Mouse (Mus musculus) midbrain, embryonic 13.5 days (tissue): ENCODE measurements around the gene Ube4b. TPM values are rescaled to one million over a fixed set of nuclear protein-coding genes. Genes with fewer than 3 reads are reported as not detected.

ENCODE experiments used
- ATAC-seq: fragments of 200-750 bp; cut with Nextera tagmentation; 2 replicates; pipeline ENCODE4 v1.8.0; 2017; ENCODE audit warnings: mild to moderate bottlenecking, moderate TSS enrichment, moderate library complexity
- H3K27ac ChIP-seq: fragments of 300-500 bp; sonication (generic); 2 replicates; pipeline ENCODE4 v1.5.1; 2015; ENCODE audit warnings: inconsistent platforms, mild to moderate bottlenecking, moderate library complexity
- H3K27me3 ChIP-seq: fragments of 300-500 bp; sonication (generic); 2 replicates; pipeline ENCODE4 v1.6.1; 2015; ENCODE audit warnings: mild to moderate bottlenecking, inconsistent platforms
- H3K36me3 ChIP-seq: fragments of 300-500 bp; sonication (generic); 2 replicates; pipeline ENCODE4 v1.6.1; 2015; ENCODE audit warnings: mild to moderate bottlenecking, inconsistent platforms
- H3K4me1 ChIP-seq: fragments of 300-500 bp; sonication (generic); replicated peaks from 2 replicates; pipeline ENCODE4 v1.6.1; 2015; ENCODE audit warnings: inconsistent platforms
- H3K4me2 ChIP-seq: fragments of 300-500 bp; sonication (generic); replicated peaks from 2 replicates; pipeline ENCODE4 v1.6.1; 2015; ENCODE audit warnings: moderate library complexity, mild to moderate bottlenecking, inconsistent platforms
- H3K4me3 ChIP-seq: fragments of 300-500 bp; sonication (generic); replicated peaks from 2 replicates; pipeline ENCODE4 v1.5.1; 2015; ENCODE audit warnings: mild to moderate bottlenecking, inconsistent platforms
- H3K9ac ChIP-seq: fragments of 300-500 bp; sonication (generic); replicated peaks from 2 replicates; pipeline ENCODE4 v1.6.1; 2015; ENCODE audit warnings: mild to moderate bottlenecking, inconsistent platforms
- H3K9me3 ChIP-seq: fragments of 300-500 bp; sonication (generic); 2 replicates; pipeline ENCODE4 v1.6.1; 2016; ENCODE audit warnings: mild to moderate bottlenecking, inconsistent platforms
- WGBS: fragments of 180-500 bp; shearing (Covaris S2); methylation state at CpG from one replicate; pipeline ENCODE4 v1.1.7; 2015; 5-methylcytosine and 5-hydroxymethylcytosine counted together
- polyA plus RNA-seq: library from polyadenylated mRNA; unstranded; fragments of >200 nt; fragmentation: Nextera tagmentation; extraction: Ambion mirVana; gene quantifications from 2 replicates; pipeline ENCODE4 v1.2.1, GENCODE M21; 2015

The Ube4b gene
- polyA plus RNA-seq, 1 experiment from 2014 or later = 65.4 TPM

- WGBS = 69% methylated on average over 6 of the region's 6 CpGs
These were observed 23.5 kb downstream of the Ube4b start for GRCm38 (mm10) chr4:149403037-149403436.

GRCm38 (mm10) chr4:149401591-149401982 lies 25.0 kb downstream of the Ube4b start:
- Histone ChIP-seq H3K27me3 (no peaks in the 10 kb centered on the region), H3K4me1 (peaks cover 46% of the 10 kb centered on the region), H3K27ac (no peak overlapping the region), H3K36me3 (peaks cover 21% of the 10 kb centered on the region), H3K9ac (no peak overlapping the region), H3K9me3 (no peaks in the 10 kb centered on the region), H3K4me3 (no peak overlapping the region), H3K4me2 (no peak overlapping the region)
- no peak for ATAC-seq
- WGBS = 92% methylated on average over 8 of the region's 8 CpGs

More at GRCm38 (mm10) chr4:149403037-149403436, 23.5 kb downstream of the Ube4b start:
- Histone ChIP-seq H3K36me3 (peaks cover 7% of the 10 kb centered on the region), H3K9me3 (no peaks in the 10 kb centered on the region), H3K27ac (no peak overlapping the region), H3K9ac (no peak overlapping the region), H3K4me1 (peaks cover 46% of the 10 kb centered on the region), H3K4me2 (no peak overlapping the region), H3K4me3 (no peak overlapping the region), H3K27me3 (no peaks in the 10 kb centered on the region)
- ATAC-seq = no peak

GRCm38 (mm10) chr4:149400878-149401590 lies 25.5 kb downstream of the Ube4b start:
- ATAC-seq = no peak

GRCm38 (mm10) chr4:149399331-149399910 lies 27.1 kb downstream of the Ube4b start:
- no peaks in the 10 kb centered on the region for H3K27me3 ChIP-seq
- peaks cover 23% of the 10 kb centered on the region for H3K36me3 ChIP-seq
- no peak overlapping the region; the same call in 1 of the 2 replicates for H3K27ac ChIP-seq
- H3K9ac ChIP-seq = no peak overlapping the region
- no peak for ATAC-seq
- H3K4me3 ChIP-seq = no peak overlapping the region
- no peak overlapping the region for H3K4me2 ChIP-seq
- H3K4me1 ChIP-seq = peaks cover 31% of the 10 kb centered on the region
- no peaks in the 10 kb centered on the region for H3K9me3 ChIP-seq
- WGBS = 74% methylated on average over 4 of the region's 4 CpGs

More at GRCm38 (mm10) chr4:149400878-149401590, 25.5 kb downstream of the Ube4b start:
- no peak overlapping the region for H3K4me2 ChIP-seq
- peaks cover 44% of the 10 kb centered on the region for H3K4me1 ChIP-seq
- peaks cover 23% of the 10 kb centered on the region for H3K36me3 ChIP-seq
- WGBS = 81% methylated on average over 12 of the region's 12 CpGs
- no peak overlapping the region for H3K9ac ChIP-seq
- no peaks in the 10 kb centered on the region for H3K9me3 ChIP-seq
- H3K27ac ChIP-seq = no peak overlapping the region
- H3K27me3 ChIP-seq = no peaks in the 10 kb centered on the region
- no peak overlapping the region for H3K4me3 ChIP-seq

- no peaks in the 10 kb centered on the region for H3K9me3 ChIP-seq
- H3K4me1 ChIP-seq = peaks cover 19% of the 10 kb centered on the region
- H3K27ac ChIP-seq = no peak overlapping the region
- no peaks in the 10 kb centered on the region for H3K27me3 ChIP-seq
- H3K4me2 ChIP-seq = no peak overlapping the region
- no peak overlapping the region for H3K9ac ChIP-seq
- no peak overlapping the region for H3K4me3 ChIP-seq
- peaks cover 25% of the 10 kb centered on the region for H3K36me3 ChIP-seq
- WGBS = 91% methylated on average over 9 of the region's 9 CpGs
- no peak for ATAC-seq
These were observed 28.3 kb downstream of the Ube4b start for GRCm38 (mm10) chr4:149398181-149398735.

- H3K4me2 ChIP-seq = no peak overlapping the region
- H3K4me3 ChIP-seq = no peak overlapping the region
- no peaks in the 10 kb centered on the region for H3K9me3 ChIP-seq
- no peak overlapping the region for H3K9ac ChIP-seq
- peak overlapping the region; percentile 56 for H3K27ac ChIP-seq
- peaks cover 33% of the 10 kb centered on the region for H3K36me3 ChIP-seq
- H3K4me1 ChIP-seq = peaks cover 15% of the 10 kb centered on the region; the same call in 1 of the 2 replicates
- 71% methylated on average over 21 of the region's 21 CpGs for WGBS
- ATAC-seq = 0 out of 2 replicates have a peak, but pooled peaks have one; percentile 15
- H3K27me3 ChIP-seq = no peaks in the 10 kb centered on the region
These were observed 29.9 kb downstream of the Ube4b start for GRCm38 (mm10) chr4:149396433-149397306.

- Histone ChIP-seq H3K4me1 (peaks cover 8% of the 10 kb centered on the region; the same call in 1 of the 2 replicates), H3K27me3 (no peaks in the 10 kb centered on the region), H3K9ac (no peak overlapping the region), H3K4me3 (no peak overlapping the region), H3K27ac (no peak overlapping the region), H3K36me3 (peaks cover 43% of the 10 kb centered on the region), H3K9me3 (no peaks in the 10 kb centered on the region), H3K4me2 (no peak overlapping the region)
- WGBS = 81% methylated on average over 6 of the region's 6 CpGs
- ATAC-seq = no peak
These were observed 31.0 kb downstream of the Ube4b start for GRCm38 (mm10) chr4:149395581-149395980.

- 84% methylated on average over 4 of the region's 4 CpGs for WGBS
- Histone ChIP-seq H3K36me3 (peaks cover 45% of the 10 kb centered on the region), H3K4me2 (no peak overlapping the region), H3K4me1 (peaks cover 3% of the 10 kb centered on the region; the same call in 1 of the 2 replicates), H3K9me3 (no peaks in the 10 kb centered on the region), H3K4me3 (no peak overlapping the region), H3K27me3 (no peaks in the 10 kb centered on the region), H3K27ac (no peak overlapping the region), H3K9ac (no peak overlapping the region)
- no peak for ATAC-seq
These were observed 32.3 kb downstream of the Ube4b start for GRCm38 (mm10) chr4:149394292-149394691.

- H3K36me3 ChIP-seq = peaks cover 45% of the 10 kb centered on the region
- no peak overlapping the region for H3K27ac ChIP-seq
- 87% methylated on average over 12 of the region's 12 CpGs for WGBS
- no peaks in the 10 kb centered on the region for H3K4me1 ChIP-seq
- H3K9ac ChIP-seq = no peak overlapping the region
- no peaks in the 10 kb centered on the region for H3K9me3 ChIP-seq
- no peak for ATAC-seq
- H3K27me3 ChIP-seq = no peaks in the 10 kb centered on the region
- H3K4me3 ChIP-seq = no peak overlapping the region
- H3K4me2 ChIP-seq = no peak overlapping the region
These were observed 33.1 kb downstream of the Ube4b start for GRCm38 (mm10) chr4:149393311-149393995.

- WGBS = 81% methylated on average over 4 of the region's 4 CpGs
- Histone ChIP-seq H3K36me3 (peaks cover 36% of the 10 kb centered on the region), H3K4me2 (no peak overlapping the region), H3K27ac (no peak overlapping the region), H3K9me3 (no peaks in the 10 kb centered on the region), H3K4me3 (no peak overlapping the region), H3K27me3 (no peaks in the 10 kb centered on the region), H3K4me1 (no peaks in the 10 kb centered on the region), H3K9ac (no peak overlapping the region)
- no peak for ATAC-seq
These were observed 34.2 kb downstream of the Ube4b start for GRCm38 (mm10) chr4:149392359-149392758.

GRCm38 (mm10) chr4:149381001-149381400 lies 45.5 kb downstream of the Ube4b start:
- Histone ChIP-seq H3K36me3 (peaks cover 93% of the 10 kb centered on the region), H3K9me3 (no peaks in the 10 kb centered on the region), H3K27ac (no peak overlapping the region), H3K4me2 (no peak overlapping the region), H3K9ac (no peak overlapping the region), H3K4me3 (no peak overlapping the region), H3K27me3 (no peaks in the 10 kb centered on the region), H3K4me1 (peaks cover 14% of the 10 kb centered on the region)
- WGBS = 88% methylated on average over 7 of the region's 7 CpGs
- no peak for ATAC-seq
